12 mouse cellular contexts compared by ENCODE assay signal in genomic region chr2:122337291-122337690, GRCm38 (mm10). TPM values are rescaled to one million over a fixed set of nuclear protein-coding genes. Genes with fewer than 3 reads are reported as not detected.
DNase-seq lines count a peak whose midpoint lies in the region; ATAC-seq and TF ChIP-seq lines count a peak whose summit lies in the region.
"Had no signal": no experiment of that assay in that cellular context is flagged by ENCODE, and none has a peak within 500 bp of the region (broad histone marks: within the 10 kb centered on the region; RNA-seq: fewer than 3 reads in every experiment).

No protein-coding gene starts in this region.

- H3K9me3 ChIP-seq in forebrain, postnatal 0 days (ENCODE audit: low read length) = no peaks in the 10 kb centered on the region
- H3K9me3 ChIP-seq in midbrain, embryonic 11.5 days (ENCODE audit: control insufficient read depth, low read length) = no peaks in the 10 kb centered on the region
- H3K9me3 ChIP-seq: lung, embryonic 15.5 days had no signal

- ATAC-seq in frontal cortex, adult (ENCODE audit: low TSS enrichment) = peak; percentile 62
- peak; percentile 63 for ATAC-seq in forebrain, postnatal 0 days
- 0 out of 2 replicates have a peak, but pooled peaks have one; percentile 44 for ATAC-seq in midbrain, embryonic 11.5 days (ENCODE audit: low FRiP score)

- H3K4me3 ChIP-seq in forebrain, postnatal 0 days (ENCODE audit: low read depth, low read length) = peak overlapping the region; percentile 7; the same call in 1 of the 2 replicates
- H3K4me3 ChIP-seq in midbrain, embryonic 11.5 days (ENCODE audit: low read depth, low read length) = 0 out of 2 replicates have a peak overlapping the region, but pooled peaks have one; percentile 4
- H3K4me3 ChIP-seq in lung, adult 2 months (replicated peaks; ENCODE audit: extremely low read depth, low read depth, low read length) = no peak overlapping the region
- H3K4me3 ChIP-seq: lung, embryonic 15.5 days had no signal

- H3K4me2 ChIP-seq in forebrain, postnatal 0 days (ENCODE audit: low read depth) = peak overlapping the region; percentile 28
- H3K4me2 ChIP-seq in midbrain, embryonic 11.5 days = peak overlapping the region; percentile 23; the same call in 1 of the 2 replicates
- H3K4me2 ChIP-seq: lung, embryonic 15.5 days had no signal

- 64% methylated on average over 21 of the region's 21 CpGs for WGBS in forebrain, postnatal 0 days
- 63% methylated on average over 21 of the region's 21 CpGs for WGBS in midbrain, embryonic 11.5 days
- 60% methylated on average over 21 of the region's 21 CpGs for WGBS in lung, adult 2 months

- DNase-seq in frontal cortex, postnatal 14 days (ENCODE audit: low spot score in 2 of 2) = no peak
- peak; percentile 27 for DNase-seq in ES-CJ7 (ENCODE audit: low read depth, low spot score)
- DNase-seq in forebrain, postnatal 0 days = peak; percentile 9
- DNase-seq in midbrain, embryonic 11.5 days (ENCODE audit: low spot score, missing footprints) = no peak
- no peak for DNase-seq in layer of hippocampus, postnatal 36 days
- no peak for DNase-seq in layer of hippocampus, adult 11-12 months (ENCODE audit: low spot score)
- DNase-seq in lung, adult 2 months = no peak
- DNase-seq: gastrocnemius, postnatal 25 days; right cerebral cortex, postnatal 4 days had no signal

- H3K27ac ChIP-seq in forebrain, postnatal 0 days (ENCODE audit: low read depth, low read length) = no peak overlapping the region
- no peak overlapping the region for H3K27ac ChIP-seq in midbrain, embryonic 11.5 days (ENCODE audit: low read depth, low read length)
- H3K27ac ChIP-seq: lung, embryonic 15.5 days had no signal

- H3K4me1 ChIP-seq in forebrain, postnatal 0 days (ENCODE audit: insufficient read depth) = no peaks in the 10 kb centered on the region
- H3K4me1 ChIP-seq in midbrain, embryonic 11.5 days (ENCODE audit: control insufficient read depth, insufficient read depth, low read length) = no peaks in the 10 kb centered on the region
- no peaks in the 10 kb centered on the region for H3K4me1 ChIP-seq in lung, adult 2 months (ENCODE audit: control insufficient read depth, insufficient read depth, low read length)
- H3K4me1 ChIP-seq: lung, embryonic 15.5 days had no signal

- no peak; the same call in 1 of the 2 replicates for TF ChIP-seq CTCF in forebrain, postnatal 0 days (IDR thresholded peaks at IDR 0.05; ENCODE audit: low read depth)
- no peak for TF ChIP-seq CTCF in lung, adult 2 months (IDR thresholded peaks at IDR 0.05; ENCODE audit: insufficient read depth, low read length)

- TF ChIP-seq POLR2A in lung, adult 2 months (IDR thresholded peaks at IDR 0.05; ENCODE audit: borderline replicate concordance, extremely low read depth, low read depth, low read length) = no peak

- no peaks in the 10 kb centered on the region for H3K36me3 ChIP-seq in forebrain, postnatal 0 days (ENCODE audit: insufficient read depth)
- H3K36me3 ChIP-seq in midbrain, embryonic 11.5 days (ENCODE audit: control insufficient read depth, insufficient read depth, low read length) = no peaks in the 10 kb centered on the region
- H3K36me3 ChIP-seq: lung, embryonic 15.5 days had no signal

- H3K9ac ChIP-seq in forebrain, postnatal 0 days = no peak overlapping the region
- no peak overlapping the region for H3K9ac ChIP-seq in midbrain, embryonic 11.5 days (ENCODE audit: low read length)
- H3K9ac ChIP-seq: lung, embryonic 15.5 days had no signal

- H3K27me3 ChIP-seq in forebrain, postnatal 0 days (ENCODE audit: insufficient read depth, low read length) = no peaks in the 10 kb centered on the region
- H3K27me3 ChIP-seq in midbrain, embryonic 11.5 days (ENCODE audit: control insufficient read depth, insufficient read depth, low read length) = no peaks in the 10 kb centered on the region
- H3K27me3 ChIP-seq: lung, embryonic 15.5 days had no signal

RNA-seq across cellular contexts. Expression of gene Duox1, which starts 21.8 kb away (rescaled TPM):
- total RNA-seq in forebrain, postnatal 0 days (2014; rRNA removed) = not detected in 2 replicates
- 0.06 and 0.08 TPM in 2 replicates for polyA plus RNA-seq in forebrain, postnatal 0 days (2015; fragmentation: Nextera tagmentation; extraction: Ambion mirVana)
- polyA plus RNA-seq in midbrain, embryonic 11.5 days (2014; fragmentation: Nextera tagmentation; extraction: Ambion mirVana) = 0.04 TPM in 1 of 2 replicates, not detected in the other
- not detected for total RNA-seq in layer of hippocampus, postnatal 36 days (2021)
- 2.7 TPM in 1 of 2 replicates, not detected in the other for polyA plus RNA-seq in lung, adult 2 months (2012; rRNA removed)

RNA-seq across cellular contexts. Expression of gene Duoxa1, which starts 23.8 kb away (rescaled TPM):
- 0.10 and 0.23 TPM in 2 replicates for total RNA-seq in forebrain, postnatal 0 days (2014; rRNA removed)
- polyA plus RNA-seq in forebrain, postnatal 0 days (2015; fragmentation: Nextera tagmentation; extraction: Ambion mirVana) = 0.25 and 0.46 TPM in 2 replicates
- polyA plus RNA-seq in midbrain, embryonic 11.5 days (2014; fragmentation: Nextera tagmentation; extraction: Ambion mirVana) = not detected in 2 replicates
- total RNA-seq in layer of hippocampus, postnatal 36 days (2021) = not detected
- 0.23 and 9.9 TPM in 2 replicates for polyA plus RNA-seq in lung, adult 2 months (2012; rRNA removed)
- polyA plus RNA-seq: intestine, embryonic 14.5 days had no signal

RNA-seq across cellular contexts. Expression of gene Shf, which starts 31.7 kb away (rescaled TPM):
- 69.3 and 70.7 TPM in 2 replicates for total RNA-seq in forebrain, postnatal 0 days (2014; rRNA removed)
- 6.7 and 7.7 TPM in 2 replicates for polyA plus RNA-seq in forebrain, postnatal 0 days (2015; fragmentation: Nextera tagmentation; extraction: Ambion mirVana)
- 6.7 and 9.2 TPM in 2 replicates for polyA plus RNA-seq in midbrain, embryonic 11.5 days (2014; fragmentation: Nextera tagmentation; extraction: Ambion mirVana)
- 10 to 100 TPM; 56.6 to 60.0 TPM for total RNA-seq in layer of hippocampus, postnatal 36 days (2021)
- polyA plus RNA-seq in lung, adult 2 months (2012; rRNA removed) = 4.5 and 6.4 TPM in 2 replicates

RNA-seq across cellular contexts. Expression of gene Duoxa2, which starts 38.6 kb away (rescaled TPM):
- total RNA-seq in forebrain, postnatal 0 days (2014; rRNA removed) = 0.69 TPM in 1 of 2 replicates, not detected in the other
- 0.31 and 0.46 TPM in 2 replicates for polyA plus RNA-seq in forebrain, postnatal 0 days (2015; fragmentation: Nextera tagmentation; extraction: Ambion mirVana)
- not detected in 2 replicates for polyA plus RNA-seq in midbrain, embryonic 11.5 days (2014; fragmentation: Nextera tagmentation; extraction: Ambion mirVana)
- total RNA-seq in layer of hippocampus, postnatal 36 days (2021) = not detected
- polyA plus RNA-seq in lung, adult 2 months (2012; rRNA removed) = 0.50 and 0.75 TPM in 2 replicates
- total RNA-seq: gastrocnemius, postnatal 25 days had no signal
- polyA plus RNA-seq: lung, embryonic 15.5 days had no signal

RNA-seq across cellular contexts. Expression of gene Duox2, which starts 39.0 kb away (rescaled TPM):
- 0.08 and 0.14 TPM in 2 replicates for total RNA-seq in forebrain, postnatal 0 days (2014; rRNA removed)
- 0.05 TPM in 1 of 2 replicates, not detected in the other for polyA plus RNA-seq in forebrain, postnatal 0 days (2015; fragmentation: Nextera tagmentation; extraction: Ambion mirVana)
- 0.03 TPM in 1 of 2 replicates, not detected in the other for polyA plus RNA-seq in midbrain, embryonic 11.5 days (2014; fragmentation: Nextera tagmentation; extraction: Ambion mirVana)
- under 1 TPM in 1 of 2 experiments, not detected in 1; 0.05 TPM for total RNA-seq in layer of hippocampus, postnatal 36 days (2021)
- polyA plus RNA-seq in lung, adult 2 months (2012; rRNA removed) = 0.68 and 0.72 TPM in 2 replicates

Comparison
In these comparisons a context has a peak if more than half of its experiments do, and no peak if none do; other contexts are left out.
1. DNase-seq: peak in ES-CJ7 (single experiment) and forebrain, postnatal 0 days (single experiment); none in frontal cortex, postnatal 14 days (0 of 2), midbrain, embryonic 11.5 days (single experiment), layer of hippocampus, postnatal 36 days (0 of 2), layer of hippocampus, adult 11-12 months (single experiment) and lung, adult 2 months (single experiment).
2. Peak in every context shown above with its lines, with median percentiles within 50 percentile points of each other: ATAC-seq.